Mouse (Mus musculus) limb, embryonic 12.5 days (tissue): ENCODE results near the gene Hoxb2. TPM values are rescaled to one million over a fixed set of nuclear protein-coding genes. Genes with fewer than 3 reads are reported as not detected.
A peak's percentile ranks its signal among the peaks of the same experiment; 100 is the strongest.

Experiments used
- ATAC-seq: fragments of 200-750 bp; cut with Nextera tagmentation; 2 replicates; pipeline ENCODE4 v1.8.0; 2017; ENCODE audit warnings: low read depth, moderate TSS enrichment; ENCODE audit not compliant: insufficient number of reproducible peaks, insufficient read depth, low FRiP score, low TSS enrichment
- H3K27ac ChIP-seq: fragments of 300-500 bp; sonication (generic); 2 replicates; pipeline ENCODE4 v1.5.1; 2016; ENCODE audit warnings: mild to moderate bottlenecking, moderate library complexity
- H3K27me3 ChIP-seq: fragments of 300-500 bp; sonication (generic); 2 replicates; pipeline ENCODE4 v1.6.1; 2016; ENCODE audit warnings: mild to moderate bottlenecking, moderate library complexity
- H3K36me3 ChIP-seq: fragments of 300-500 bp; sonication (generic); 2 replicates; pipeline ENCODE4 v1.6.1; 2016; ENCODE audit warnings: mild to moderate bottlenecking, moderate library complexity
- H3K4me1 ChIP-seq: fragments of 300-500 bp; sonication (generic); replicated peaks from 2 replicates; pipeline ENCODE4 v1.6.1; 2016
- H3K4me2 ChIP-seq: fragments of 300-500 bp; sonication (generic); 2 replicates; pipeline ENCODE4 v1.6.1; 2016; ENCODE audit warnings: mild to moderate bottlenecking, moderate library complexity
- H3K4me3 ChIP-seq: fragments of 300-500 bp; sonication (generic); replicated peaks from 2 replicates; pipeline ENCODE4 v1.5.1; 2016; ENCODE audit warnings: mild to moderate bottlenecking
- H3K9ac ChIP-seq: fragments of 300-500 bp; sonication (generic); replicated peaks from 2 replicates; pipeline ENCODE4 v1.6.1; 2016; ENCODE audit warnings: mild to moderate bottlenecking, moderate library complexity
- H3K9me3 ChIP-seq: fragments of 300-500 bp; sonication (generic); 2 replicates; pipeline ENCODE4 v1.6.1; 2016; ENCODE audit warnings: mild to moderate bottlenecking, moderate library complexity
- WGBS: fragments of 180-500 bp; shearing (Covaris S2); methylation state at CpG from one replicate; pipeline ENCODE4 v1.1.7; 2016; 5-methylcytosine and 5-hydroxymethylcytosine counted together
- polyA plus RNA-seq: library from polyadenylated mRNA; unstranded; fragments of >200 nt; fragmentation: Nextera tagmentation; extraction: Ambion mirVana; gene quantifications from 2 replicates; pipeline ENCODE4 v1.2.1, GENCODE M21; 2016

The Hoxb2 gene
- polyA plus RNA-seq, 1 experiment from 2014 or later, result 6.0 TPM

GRCm38 (mm10) chr11:96345893-96346806, 4.2 kb upstream of the Hoxb2 start:
- H3K4me3 ChIP-seq, result peak overlapping the region; percentile 29
- 4% methylated on average over 45 of the region's 45 CpGs for WGBS
- peak overlapping the region; percentile 58 for H3K4me2 ChIP-seq
- H3K27ac ChIP-seq, result no peak overlapping the region
- ATAC-seq, result no peak
- peaks cover 28% of the 10 kb centered on the region for H3K4me1 ChIP-seq
- no peaks in the 10 kb centered on the region for H3K9me3 ChIP-seq
- no peak overlapping the region; the same call in 1 of the 2 replicates for H3K9ac ChIP-seq
- H3K27me3 ChIP-seq, result peaks cover 96% of the 10 kb centered on the region
- no peaks in the 10 kb centered on the region for H3K36me3 ChIP-seq

- H3K9ac ChIP-seq, result no peak overlapping the region
- no peak overlapping the region for H3K4me3 ChIP-seq
- peaks cover 96% of the 10 kb centered on the region for H3K27me3 ChIP-seq
- 41% methylated on average over 5 of the region's 5 CpGs for WGBS
- H3K9me3 ChIP-seq, result no peaks in the 10 kb centered on the region
- no peak overlapping the region for H3K4me2 ChIP-seq
- no peak overlapping the region for H3K27ac ChIP-seq
- H3K4me1 ChIP-seq, result peaks cover 27% of the 10 kb centered on the region
- no peak for ATAC-seq
- H3K36me3 ChIP-seq, result no peaks in the 10 kb centered on the region
Measured at GRCm38 (mm10) chr11:96346916-96347520, 3.3 kb upstream of the Hoxb2 start.

- H3K4me3 ChIP-seq, result no peak overlapping the region
- 19% methylated on average over 4 of the region's 4 CpGs for WGBS
- H3K4me2 ChIP-seq, result no peak overlapping the region; the same call in 1 of the 2 replicates
- peaks cover 29% of the 10 kb centered on the region for H3K4me1 ChIP-seq
- H3K9ac ChIP-seq, result no peak overlapping the region
- ATAC-seq, result no peak
- H3K9me3 ChIP-seq, result no peaks in the 10 kb centered on the region
- no peak overlapping the region for H3K27ac ChIP-seq
- no peaks in the 10 kb centered on the region for H3K36me3 ChIP-seq
- H3K27me3 ChIP-seq, result peaks cover 95% of the 10 kb centered on the region
Measured at GRCm38 (mm10) chr11:96347717-96348116, 2.6 kb upstream of the Hoxb2 start.

- 8% methylated on average over 21 of the region's 21 CpGs for WGBS
- Histone ChIP-seq H3K4me3 (no peak overlapping the region), H3K27ac (no peak overlapping the region), H3K27me3 (peaks cover 95% of the 10 kb centered on the region), H3K9me3 (no peaks in the 10 kb centered on the region), H3K9ac (no peak overlapping the region), H3K36me3 (no peaks in the 10 kb centered on the region), H3K4me1 (peaks cover 35% of the 10 kb centered on the region), H3K4me2 (peak overlapping the region; percentile 22)
- ATAC-seq, result no peak
Measured at GRCm38 (mm10) chr11:96348141-96348928, 2.0 kb upstream of the Hoxb2 start.

GRCm38 (mm10) chr11:96348988-96349387, 1.3 kb upstream of the Hoxb2 start:
- no peak overlapping the region for H3K4me3 ChIP-seq
- H3K9ac ChIP-seq, result no peak overlapping the region
- peaks cover 91% of the 10 kb centered on the region for H3K27me3 ChIP-seq
- no peak overlapping the region for H3K27ac ChIP-seq
- WGBS, result 15% methylated on average over 3 of the region's 3 CpGs
- H3K9me3 ChIP-seq, result no peaks in the 10 kb centered on the region
- ATAC-seq, result no peak
- no peak overlapping the region for H3K4me2 ChIP-seq
- H3K36me3 ChIP-seq, result no peaks in the 10 kb centered on the region
- H3K4me1 ChIP-seq, result peaks cover 37% of the 10 kb centered on the region

- Histone ChIP-seq H3K4me1 (peaks cover 39% of the 10 kb centered on the region), H3K9ac (no peak overlapping the region), H3K4me2 (peak overlapping the region; percentile 16; the same call in 1 of the 2 replicates), H3K4me3 (no peak overlapping the region), H3K36me3 (no peaks in the 10 kb centered on the region), H3K27ac (no peak overlapping the region), H3K9me3 (no peaks in the 10 kb centered on the region), H3K27me3 (peaks cover 91% of the 10 kb centered on the region)
- WGBS, result 5% methylated on average over 14 of the region's 14 CpGs
- no peak for ATAC-seq
Measured at GRCm38 (mm10) chr11:96349491-96350340, 609 bp upstream of the Hoxb2 start.

- no peaks in the 10 kb centered on the region for H3K9me3 ChIP-seq
- H3K27me3 ChIP-seq, result peaks cover 86% of the 10 kb centered on the region
- WGBS, result 22% methylated on average over 2 of the region's 2 CpGs
- no peak overlapping the region for H3K4me3 ChIP-seq
- H3K9ac ChIP-seq, result no peak overlapping the region
- no peak for ATAC-seq
- peaks cover 31% of the 10 kb centered on the region for H3K4me1 ChIP-seq
- no peaks in the 10 kb centered on the region for H3K36me3 ChIP-seq
- H3K4me2 ChIP-seq, result no peak overlapping the region
- 0 out of 2 replicates have a peak overlapping the region, but pooled peaks have one; percentile 64 for H3K27ac ChIP-seq
Measured at GRCm38 (mm10) chr11:96350791-96351190, 466 bp downstream of the Hoxb2 start.

- WGBS, result 5% methylated on average over 11 of the region's 11 CpGs
- peaks cover 28% of the 10 kb centered on the region for H3K4me1 ChIP-seq
- H3K4me2 ChIP-seq, result peak overlapping the region; percentile 62
- no peaks in the 10 kb centered on the region for H3K36me3 ChIP-seq
- 0 out of 2 replicates have a peak overlapping the region, but pooled peaks have one; percentile 64 for H3K27ac ChIP-seq
- no peaks in the 10 kb centered on the region for H3K9me3 ChIP-seq
- ATAC-seq, result no peak
- H3K4me3 ChIP-seq, result peak overlapping the region; percentile 46; the same call in 1 of the 2 replicates
- peaks cover 86% of the 10 kb centered on the region for H3K27me3 ChIP-seq
- H3K9ac ChIP-seq, result no peak overlapping the region; the same call in 1 of the 2 replicates
Measured at GRCm38 (mm10) chr11:96351312-96351711, 987 bp downstream of the Hoxb2 start.

GRCm38 (mm10) chr11:96351831-96352230, 1.5 kb downstream of the Hoxb2 start:
- H3K9ac ChIP-seq, result peak overlapping the region; percentile 24
- peak overlapping the region; percentile 46 for H3K4me3 ChIP-seq
- peaks cover 85% of the 10 kb centered on the region for H3K27me3 ChIP-seq
- WGBS, result under 1% methylated on average over 22 of the region's 22 CpGs
- ATAC-seq, result no peak
- no peaks in the 10 kb centered on the region for H3K9me3 ChIP-seq
- peak overlapping the region; percentile 62 for H3K4me2 ChIP-seq
- peaks cover 28% of the 10 kb centered on the region for H3K4me1 ChIP-seq
- peak overlapping the region; percentile 64; the same call in 1 of the 2 replicates for H3K27ac ChIP-seq
- no peaks in the 10 kb centered on the region for H3K36me3 ChIP-seq
